Mouse (Mus musculus) urinary bladder, postnatal 25 days (tissue): ENCODE data around the gene Cadm1.

Source experiments
- DNase-seq: peaks from one replicate; pipeline ENCODE4 v3.0.0; 2022; ENCODE audit warnings: low spot score

The Cadm1 gene

DNA sequence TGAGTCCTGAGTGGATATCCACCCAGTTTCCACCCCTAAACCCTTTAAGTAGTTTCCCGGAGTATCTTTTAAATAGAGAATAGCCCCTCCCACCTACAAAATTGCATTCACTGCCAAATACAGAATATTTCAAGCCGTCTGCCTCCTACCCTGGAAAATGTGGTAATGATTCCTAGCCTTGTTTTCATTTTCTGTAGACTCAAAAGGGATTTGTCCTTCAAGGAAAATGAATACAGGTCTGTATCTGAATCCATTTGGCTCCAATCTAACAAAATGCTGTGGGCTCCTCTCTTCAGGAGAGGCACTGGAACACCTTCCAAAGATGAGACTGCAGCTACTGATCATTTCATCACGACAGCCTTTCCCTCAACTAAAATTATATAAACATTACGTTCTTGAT is 271.3 kb downstream of the Cadm1 start:
- no peak for DNase-seq

DNA sequence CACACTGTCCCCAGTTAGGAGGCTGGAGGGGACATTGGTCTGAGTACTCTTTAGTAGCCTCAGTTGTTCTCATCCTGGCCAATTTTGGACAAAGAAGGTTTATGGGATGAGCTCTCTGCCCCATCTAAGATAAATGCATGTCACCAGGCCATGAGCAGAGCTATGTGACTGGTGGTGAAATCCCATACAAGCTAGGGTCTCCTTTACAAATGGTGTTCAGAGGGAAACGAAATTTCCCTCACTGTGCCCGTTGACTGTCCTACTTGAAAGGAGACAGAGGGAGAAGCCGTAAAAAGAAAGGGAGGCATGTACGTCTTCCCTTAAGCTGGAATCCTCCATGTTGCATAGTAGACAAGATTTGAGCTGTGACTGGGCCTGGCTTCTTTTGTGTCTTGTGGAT is 272.6 kb downstream of the Cadm1 start:
- DNase-seq, result no peak

DNA sequence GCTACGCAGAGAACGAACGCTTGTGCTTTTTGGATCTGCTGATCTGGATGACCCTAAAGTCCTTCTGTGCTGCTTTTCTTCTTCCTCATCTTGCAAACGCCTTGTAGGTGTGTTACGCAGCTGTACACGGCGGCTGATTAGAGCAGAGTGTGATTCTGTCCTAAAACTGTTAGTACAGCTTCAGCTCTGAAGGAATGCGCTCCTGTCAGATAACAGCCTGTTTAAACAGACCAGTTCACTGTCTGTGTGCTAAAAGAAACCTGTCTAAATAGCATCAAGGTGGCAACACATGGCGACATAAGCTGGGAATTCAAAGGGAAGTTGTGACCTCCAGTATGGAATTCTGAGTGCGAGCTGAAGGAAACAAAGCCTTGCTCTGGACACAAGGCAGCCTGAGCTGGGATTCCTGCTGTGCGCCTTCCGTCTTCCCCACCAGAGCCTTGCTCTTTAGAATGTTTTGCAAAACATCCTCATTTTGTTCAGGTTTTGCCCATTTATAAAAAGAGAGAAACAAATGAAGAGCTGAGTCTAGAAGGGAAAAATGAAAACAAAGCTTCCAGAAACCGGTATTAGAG is 273.6 kb downstream of the Cadm1 start:
- no peak for DNase-seq

DNA sequence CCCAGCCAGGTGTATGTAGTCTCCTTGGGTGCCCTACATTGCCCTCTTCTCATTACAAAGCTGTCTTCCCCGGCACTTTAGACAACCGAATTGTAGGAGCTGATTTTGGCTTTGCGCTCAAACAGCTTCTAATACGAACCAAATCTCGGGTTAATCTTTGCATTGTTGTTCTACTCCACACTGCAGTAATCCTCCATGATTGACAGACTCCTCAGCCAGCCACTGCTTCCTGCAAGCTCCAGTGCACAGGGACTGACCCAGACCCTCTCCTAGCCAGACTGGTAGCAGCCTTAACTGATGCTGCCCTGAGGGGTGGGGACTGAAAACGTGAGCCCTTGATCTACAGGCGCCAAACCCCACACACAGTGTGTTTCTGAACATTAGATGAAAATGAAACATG is 275.7 kb downstream of the Cadm1 start:
- DNase-seq, result no peak

DNA sequence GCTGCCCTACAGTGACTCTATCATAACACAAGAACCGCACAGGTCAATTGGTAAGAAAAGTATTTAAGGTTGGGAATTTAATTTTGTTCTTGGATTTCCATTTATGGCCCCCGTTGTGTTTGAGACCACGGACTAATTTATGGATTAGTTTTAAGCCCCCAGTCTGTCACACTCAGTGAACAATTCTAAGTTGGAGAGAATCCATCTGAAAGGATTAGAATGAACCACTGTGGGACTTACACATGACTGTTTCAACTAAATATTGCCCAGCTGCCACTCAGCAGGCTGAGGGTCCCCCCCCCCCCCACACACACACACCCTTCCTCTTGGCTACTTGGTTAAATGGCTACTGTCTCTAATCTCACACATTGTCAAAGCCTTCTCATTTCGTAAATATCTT is 295.7 kb downstream of the Cadm1 start:
- no peak for DNase-seq

DNA sequence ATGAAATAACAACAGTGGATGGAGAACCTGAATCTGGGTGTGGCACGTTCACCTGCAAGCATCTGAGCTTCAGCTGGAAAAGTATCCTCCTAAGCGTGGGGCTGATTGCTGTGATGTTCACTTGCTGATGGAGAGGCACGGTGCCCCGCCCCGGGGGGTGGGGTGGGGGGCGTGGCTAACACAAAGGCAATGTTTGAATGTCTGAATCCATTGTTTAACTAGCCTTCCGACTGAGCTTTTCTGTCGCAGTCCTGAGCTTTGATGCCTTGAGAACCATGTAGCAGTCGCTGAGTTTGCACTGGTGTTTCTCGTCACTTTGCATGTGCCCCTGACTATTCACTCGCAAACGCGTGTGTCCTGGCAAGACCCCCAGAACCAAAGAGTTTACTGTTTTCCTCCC is 298.8 kb downstream of the Cadm1 start:
- DNase-seq, result no peak

DNA sequence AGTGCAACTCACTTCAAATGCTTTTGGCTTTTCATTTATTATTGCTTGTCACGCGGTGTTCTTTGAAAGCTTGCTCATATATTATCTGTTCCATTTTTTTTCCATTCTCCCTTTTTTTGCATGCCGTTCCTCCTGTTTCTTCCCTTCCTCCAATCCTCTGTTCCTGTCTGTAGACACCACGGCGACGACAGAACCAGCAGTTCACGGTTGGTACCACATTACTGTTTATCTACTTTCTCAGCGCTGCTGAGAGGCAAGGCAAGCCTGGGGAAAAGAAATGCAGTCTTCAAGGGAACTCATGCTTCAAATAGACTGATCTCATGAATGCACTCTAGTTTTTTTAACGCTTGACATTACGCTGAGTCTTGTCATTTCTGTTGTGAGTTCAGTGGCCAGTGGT is 299.2 kb downstream of the Cadm1 start:
- no peak for DNase-seq

DNA sequence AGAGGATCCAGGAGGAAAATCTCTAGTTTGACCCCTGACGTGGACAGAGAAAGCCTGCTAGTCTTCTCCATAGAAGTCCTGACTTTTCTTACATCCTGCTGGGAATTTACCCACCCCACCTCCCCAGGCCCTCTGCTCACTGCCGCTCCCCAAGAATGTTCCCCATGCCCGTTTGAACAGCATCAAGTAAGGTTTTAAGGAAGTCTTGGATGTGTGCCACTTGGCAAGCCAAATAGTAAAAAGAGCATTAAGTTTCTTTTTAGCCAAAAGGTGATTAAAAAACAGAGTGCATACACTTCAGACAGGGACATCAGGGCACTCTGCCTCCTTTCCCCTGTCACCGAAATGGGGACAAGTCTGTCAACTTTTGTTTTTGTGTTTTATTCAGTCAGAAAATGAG is 299.9 kb downstream of the Cadm1 start:
- DNase-seq, result no peak

DNA sequence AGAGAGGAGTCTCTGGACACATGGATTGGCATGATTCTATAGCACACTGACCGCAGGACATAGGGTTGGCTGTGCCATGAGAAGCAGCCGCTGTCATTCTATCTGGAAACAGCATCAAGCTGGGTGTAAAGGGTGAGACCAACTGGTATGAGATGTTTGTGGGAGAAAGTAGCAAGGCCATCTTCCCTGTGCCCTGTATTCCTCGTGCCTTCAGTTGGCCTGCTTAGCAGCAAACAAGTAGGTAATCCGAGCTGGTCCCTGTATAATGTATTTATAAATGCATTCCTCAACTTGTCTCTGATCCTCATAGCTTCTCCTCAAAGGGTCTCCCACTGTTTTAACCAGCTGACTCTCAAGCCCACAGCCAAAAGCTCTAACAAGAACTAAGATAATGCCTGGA is 301.4 kb downstream of the Cadm1 start:
- no peak for DNase-seq

DNA sequence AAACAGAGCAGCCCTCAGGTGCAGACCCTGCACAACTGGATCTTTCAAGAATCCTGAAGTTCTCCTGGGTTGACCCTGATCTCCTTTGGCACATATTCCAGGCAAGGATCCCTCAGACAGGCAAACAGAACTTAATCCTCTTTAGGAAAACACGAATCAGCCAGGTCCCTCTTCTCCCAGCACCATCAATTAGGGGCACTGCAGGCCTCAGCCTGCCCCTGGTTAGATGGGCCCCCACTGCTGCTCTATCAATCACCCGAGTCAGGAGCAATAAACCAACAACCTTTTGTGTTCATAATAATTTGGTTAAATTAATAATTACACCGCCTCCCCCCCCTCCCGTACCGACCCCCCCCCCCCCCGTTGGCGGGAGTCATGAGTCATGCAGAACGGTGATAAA is 308.2 kb downstream of the Cadm1 start:
- no peak for DNase-seq

DNA sequence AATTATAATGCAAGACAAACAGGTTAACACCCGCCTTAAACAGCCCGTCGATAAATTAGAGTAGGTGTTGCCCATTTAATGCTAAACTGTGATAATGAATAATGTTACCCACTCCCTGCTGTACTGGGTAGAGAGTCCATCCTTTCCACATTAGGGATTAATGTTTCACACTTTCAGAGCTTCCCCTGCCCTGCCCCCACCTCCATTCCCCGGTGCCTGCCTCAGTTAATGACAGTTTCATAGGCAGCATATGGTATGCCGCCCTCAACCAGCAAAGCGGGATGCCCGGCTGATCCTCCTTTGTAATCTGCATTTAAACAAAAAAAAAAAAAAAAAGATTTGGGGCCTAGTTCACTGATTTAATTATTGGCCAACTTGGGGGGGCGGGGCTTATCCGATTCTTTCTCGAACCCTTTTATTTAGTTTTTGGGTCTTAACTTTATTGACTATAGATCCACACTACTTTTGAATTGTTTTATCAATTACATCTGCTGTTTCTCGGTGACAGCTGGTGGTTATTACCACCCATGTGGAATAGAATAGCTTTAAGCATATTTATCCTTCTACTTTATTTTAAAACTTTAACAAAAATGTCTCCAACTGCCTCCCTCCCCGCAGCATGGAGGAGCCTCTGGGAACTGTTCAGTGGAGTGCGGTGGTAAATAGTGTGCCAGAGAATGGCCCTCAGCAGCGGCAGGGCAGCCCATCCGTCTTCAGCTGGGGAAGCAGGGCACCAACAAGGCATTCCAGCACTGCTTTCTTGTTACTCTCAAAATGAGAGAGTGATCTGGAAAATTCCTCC is 309.1 kb downstream of the Cadm1 start:
- no peak for DNase-seq

DNA sequence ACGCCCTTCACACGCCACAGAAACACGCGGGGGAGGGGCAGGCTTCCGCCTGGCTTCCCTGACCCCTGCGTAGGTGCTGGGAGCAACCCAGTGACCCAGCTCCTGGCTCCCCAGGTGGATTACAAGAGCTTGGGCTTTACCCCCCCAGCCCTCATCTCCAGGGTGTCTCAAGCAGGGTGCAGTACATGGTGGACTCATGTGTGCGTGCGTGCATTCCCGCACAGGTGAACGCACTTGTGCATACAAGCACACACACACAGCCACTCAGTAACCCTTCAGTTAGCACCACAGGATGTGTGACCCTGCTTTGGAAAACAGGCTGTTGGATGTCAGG is 309.7 kb downstream of the Cadm1 start:
- DNase-seq, result no peak

DNA sequence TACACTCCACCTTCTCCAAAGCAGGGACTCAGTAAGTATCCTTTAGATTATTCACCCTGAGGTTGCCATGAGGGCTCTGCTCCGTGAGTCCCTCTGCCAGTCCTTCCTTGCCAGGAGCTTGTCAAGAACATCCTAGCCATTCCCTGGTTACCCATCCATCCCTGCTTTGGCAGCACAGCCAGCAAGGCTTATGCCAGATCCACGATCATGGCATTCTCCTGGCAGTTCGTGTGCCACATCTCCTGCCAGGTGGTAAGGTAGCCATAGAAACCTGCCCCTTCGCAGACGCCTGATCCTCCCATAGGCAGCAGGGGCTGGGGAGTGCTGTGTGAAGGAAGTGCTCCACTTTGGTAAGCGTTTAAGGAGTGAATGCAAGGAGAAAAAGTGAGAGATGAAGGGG is 313.4 kb downstream of the Cadm1 start:
- no peak for DNase-seq

DNA sequence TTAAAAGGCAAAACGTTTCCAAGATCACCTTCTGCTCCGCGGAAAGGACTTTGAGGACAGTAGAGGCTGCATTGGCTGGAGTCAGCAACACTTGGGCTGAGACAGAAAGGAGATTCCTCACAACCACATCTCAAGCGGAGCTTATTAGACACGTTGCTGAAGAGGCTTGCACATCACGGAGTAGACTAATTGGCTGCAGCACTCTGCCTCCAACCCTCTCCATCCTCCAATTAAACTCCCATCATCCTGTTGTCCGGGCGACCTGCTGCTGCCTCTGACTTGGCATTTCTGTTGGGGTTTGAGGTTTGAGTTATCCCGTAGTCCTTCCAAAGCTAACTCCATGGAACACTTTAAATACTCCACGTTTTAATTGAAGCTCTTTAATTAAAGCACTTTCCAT is 316.3 kb downstream of the Cadm1 start:
- DNase-seq, result no peak

DNA sequence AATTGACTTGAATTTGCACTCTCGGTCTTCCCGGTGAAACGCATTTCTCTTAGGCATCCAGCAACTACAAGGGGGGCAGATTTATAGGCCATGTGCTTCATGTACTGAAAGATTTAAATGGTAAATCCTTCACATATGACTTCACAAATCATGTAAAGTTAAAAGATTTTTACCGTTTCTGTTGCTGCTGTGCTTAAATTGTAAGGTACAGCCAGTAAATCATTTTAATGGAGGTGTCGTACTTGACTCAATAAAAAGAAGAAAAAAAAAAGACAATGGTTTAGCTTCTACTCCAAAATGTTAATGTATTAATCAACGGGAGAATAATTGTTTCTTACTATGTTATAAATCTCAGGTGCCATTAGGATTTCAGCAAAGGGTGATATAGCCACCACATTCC is 317.0 kb downstream of the Cadm1 start:
- no peak for DNase-seq

DNA sequence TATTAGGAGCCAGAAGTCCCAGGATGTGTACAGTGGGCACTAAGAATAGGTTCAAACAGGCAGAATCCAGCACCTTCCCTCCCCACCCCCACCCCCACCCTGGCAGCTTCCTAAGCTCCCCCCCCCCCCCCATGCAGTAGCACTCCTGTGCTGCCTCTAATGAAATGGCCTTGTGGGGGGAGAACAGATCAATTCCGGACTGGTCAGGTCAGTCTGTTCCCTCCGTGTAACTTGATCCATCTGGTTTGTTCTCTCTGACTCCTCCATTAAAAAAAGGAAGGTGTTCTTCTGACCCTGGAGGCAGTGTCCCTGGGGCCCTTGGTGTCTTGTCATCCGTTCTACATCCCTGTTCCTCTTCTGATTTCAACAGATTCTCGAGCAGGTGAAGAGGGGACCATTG is 317.8 kb downstream of the Cadm1 start:
- DNase-seq, result no peak

DNA sequence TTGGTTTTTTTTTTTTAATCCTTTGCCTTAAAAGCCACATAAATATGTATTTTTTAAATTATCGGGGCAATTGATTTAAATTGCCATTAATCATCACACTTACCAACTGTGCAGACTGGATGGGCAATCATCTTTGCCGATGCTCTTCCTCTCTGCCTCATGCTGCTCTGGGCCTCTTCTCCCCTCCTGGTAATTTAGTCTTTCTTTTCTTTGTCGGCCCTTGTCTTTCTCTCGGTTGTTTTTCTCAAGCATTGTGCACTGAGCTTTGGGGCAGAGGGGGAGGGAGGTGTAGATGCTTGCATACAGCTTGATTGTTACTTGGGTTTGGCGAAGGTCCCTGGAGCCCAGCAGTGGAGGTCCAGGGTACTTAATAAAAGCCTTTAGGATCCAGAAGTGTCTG is 318.8 kb downstream of the Cadm1 start:
- no peak for DNase-seq

DNA sequence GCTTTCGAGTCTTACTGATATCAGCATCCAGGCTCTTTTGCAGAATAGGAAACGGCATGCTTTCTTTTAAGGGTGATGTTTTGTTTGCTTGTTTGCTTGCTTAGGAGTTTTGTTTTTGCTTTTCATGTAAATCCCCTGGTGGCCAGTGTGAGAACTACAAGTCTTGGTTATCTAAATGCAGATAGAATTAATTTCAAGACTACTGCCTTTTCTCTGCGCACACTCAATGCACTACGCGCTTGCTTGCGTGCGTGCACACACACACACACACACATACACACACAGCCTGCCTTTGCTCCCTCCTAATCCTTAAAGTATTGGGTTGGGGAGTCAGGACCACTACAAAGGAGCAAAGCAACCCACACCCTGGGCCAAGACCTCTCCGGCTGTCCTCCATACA is 326.3 kb downstream of the Cadm1 start:
- DNase-seq, result no peak

DNA sequence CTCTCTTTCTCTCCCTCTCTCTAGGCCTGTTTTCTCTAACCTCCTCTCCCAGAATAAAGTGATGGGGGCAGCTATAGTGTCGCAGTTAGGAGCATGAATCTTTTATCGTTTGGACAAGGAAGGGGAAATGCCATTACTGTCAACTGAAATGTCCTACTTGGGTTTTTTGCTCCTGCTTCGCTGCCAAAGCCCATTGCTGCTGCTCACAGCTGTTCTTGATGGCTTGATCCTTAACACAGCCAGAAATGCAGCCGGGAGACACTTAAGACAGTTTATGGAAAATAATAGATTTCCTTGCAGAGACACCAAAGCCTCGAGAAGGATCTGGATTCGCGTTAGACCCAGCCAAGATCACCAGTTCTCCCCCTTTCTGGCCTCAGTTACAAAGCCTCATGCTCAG is 327.3 kb downstream of the Cadm1 start:
- no peak for DNase-seq

DNA sequence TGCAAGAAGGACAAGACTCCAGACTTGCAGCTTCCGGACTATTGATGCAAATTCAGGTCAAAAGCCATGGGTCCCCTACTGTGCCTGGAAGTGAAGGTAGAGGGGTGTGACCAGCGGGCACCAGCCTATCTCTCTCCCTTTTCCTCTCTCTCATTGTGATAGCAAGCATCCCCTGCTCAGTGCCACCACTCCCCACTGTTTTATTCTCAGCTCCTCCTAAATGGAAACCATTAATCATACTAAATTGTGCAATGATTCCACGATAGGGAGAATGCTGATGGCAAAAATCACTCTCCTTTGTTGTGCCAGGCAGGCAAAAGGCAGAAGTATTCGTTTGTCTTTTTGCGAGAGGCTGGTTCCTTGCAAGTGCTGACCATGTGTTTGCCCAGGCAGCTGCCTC is 328.2 kb downstream of the Cadm1 start:
- no peak for DNase-seq

DNA sequence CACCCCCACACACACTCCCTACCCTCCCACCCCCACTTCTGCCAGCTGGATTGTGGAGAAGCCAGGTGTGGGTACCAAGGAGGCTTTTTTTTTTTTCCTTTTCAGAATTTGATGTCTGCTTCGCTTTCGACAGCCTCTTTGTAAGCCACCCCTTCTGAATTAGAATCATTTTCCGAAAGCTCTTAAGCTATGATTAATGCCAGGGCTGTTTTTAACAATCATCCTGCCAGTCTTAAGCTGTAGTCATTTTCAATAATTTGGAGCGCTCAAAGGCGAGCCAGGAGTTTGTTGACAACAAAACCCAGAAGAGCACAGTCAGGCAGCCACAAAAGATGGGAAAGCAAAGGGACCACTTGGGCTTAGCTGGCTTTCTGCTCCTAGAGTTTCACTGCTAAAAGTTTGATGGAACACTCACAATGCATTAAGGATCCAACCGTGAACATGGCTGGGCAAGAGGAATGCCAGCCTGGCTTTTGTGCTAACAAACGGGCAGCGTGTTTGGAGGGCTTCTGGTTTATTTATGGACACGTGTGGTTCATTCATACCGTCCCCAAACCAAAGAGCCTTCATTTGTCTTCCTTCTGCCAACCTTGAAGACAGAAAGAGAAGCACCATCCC is 328.9 kb downstream of the Cadm1 start:
- no peak for DNase-seq

DNA sequence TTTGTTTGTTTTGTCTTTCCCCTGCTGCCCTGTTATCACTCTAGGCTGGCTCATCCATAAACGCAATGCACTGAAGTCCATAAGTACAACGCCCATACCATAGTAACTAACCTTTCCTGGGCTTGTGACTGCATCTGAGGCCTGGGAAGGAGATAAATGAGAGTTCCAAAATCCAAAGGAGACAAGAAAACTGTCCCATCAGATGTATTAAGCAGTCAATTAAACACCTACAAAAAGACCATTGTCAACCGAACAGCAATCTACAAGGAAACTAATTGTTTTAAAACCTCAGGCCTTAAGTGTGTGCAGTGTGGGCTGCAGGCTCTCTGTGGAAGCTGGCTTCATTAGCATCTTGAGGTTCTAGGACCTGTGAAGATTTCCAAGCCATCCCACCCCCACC is 331.0 kb downstream of the Cadm1 start:
- no peak for DNase-seq

DNA sequence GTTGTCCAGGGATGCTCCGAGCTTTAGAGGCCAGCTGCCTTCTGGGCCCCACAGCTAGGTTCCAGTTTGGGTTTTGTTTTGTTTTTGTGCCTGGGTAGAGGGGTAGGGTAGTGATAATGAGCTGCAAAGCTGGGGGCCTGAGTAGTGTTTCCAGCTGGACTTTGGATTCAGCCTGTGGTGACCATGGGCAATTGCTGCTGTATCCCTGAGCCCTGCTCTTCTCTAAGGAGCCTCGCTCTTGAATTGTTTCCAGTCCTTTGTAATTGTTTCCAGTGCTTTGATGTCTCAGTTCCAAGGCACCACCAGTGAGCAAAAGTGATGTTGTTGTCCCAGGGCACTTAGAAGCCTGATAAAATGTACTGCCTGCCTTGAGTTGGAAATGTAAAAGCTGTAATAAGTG is 331.8 kb downstream of the Cadm1 start:
- no peak for DNase-seq

DNA sequence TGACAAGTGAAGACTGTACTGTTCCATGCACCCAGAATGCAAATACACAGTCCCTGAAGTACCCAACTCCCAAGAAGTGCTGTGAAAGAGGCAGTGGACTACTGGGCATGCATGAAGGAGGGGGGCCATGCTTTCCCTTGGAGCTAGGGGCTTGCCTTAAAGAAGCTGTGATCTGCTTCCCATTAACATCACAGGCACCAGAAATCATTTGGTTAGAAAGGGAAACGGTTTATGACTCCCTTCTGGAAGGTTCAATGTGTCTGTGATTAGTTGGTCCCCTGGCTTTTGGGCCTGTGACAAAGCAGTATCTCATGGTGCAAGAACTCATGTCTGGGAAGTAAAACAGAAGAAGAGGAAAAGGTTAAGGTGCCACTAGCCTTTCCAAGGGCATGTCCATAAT is 336.0 kb downstream of the Cadm1 start:
- DNase-seq, result no peak
